Comparison of ENCODE assay signal across 30 mouse cellular contexts in the genomic region with DNA sequence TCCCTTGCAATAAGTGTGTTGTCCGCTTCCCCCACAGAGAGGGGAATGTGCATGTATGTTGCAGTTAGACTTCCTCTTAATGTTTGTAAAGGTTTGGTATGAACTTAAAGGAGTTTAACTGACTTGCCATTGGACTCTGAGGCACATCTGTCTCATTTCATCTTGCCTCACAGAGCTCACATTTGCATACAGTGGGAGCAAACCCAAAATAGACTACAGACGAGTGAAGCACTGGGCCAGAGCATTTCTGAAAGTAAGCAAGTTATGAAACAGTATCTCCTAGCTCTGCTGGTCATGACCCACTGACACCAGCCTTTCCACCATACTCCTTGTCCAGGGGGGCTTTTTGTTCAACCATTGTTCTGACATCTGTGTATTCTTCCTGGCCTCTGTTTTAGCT.
DNase-seq lines count a peak whose midpoint lies in the region; ATAC-seq and TF ChIP-seq lines count a peak whose summit lies in the region.
"Had no signal": no experiment of that assay in that cellular context is flagged by ENCODE, and none has a peak within 500 bp of the region (broad histone marks: within the 10 kb centered on the region; RNA-seq: fewer than 3 reads in every experiment).

No protein-coding gene starts in this region.

- no peaks in the 10 kb centered on the region for H3K36me3 ChIP-seq in heart, embryonic 13.5 days
- no peaks in the 10 kb centered on the region for H3K36me3 ChIP-seq in kidney, postnatal 0 days (ENCODE audit: insufficient read depth, low read length)
- no peaks in the 10 kb centered on the region for H3K36me3 ChIP-seq in kidney, embryonic 14.5 days (ENCODE audit: control insufficient read depth, insufficient read depth, low read length)
- H3K36me3 ChIP-seq in CH12.LX (replicated peaks in 1 of 2; ENCODE audit: control insufficient read depth in 1 of 2, insufficient read depth in 1 of 2, low read length in 1 of 2): no peaks in the 10 kb centered on the region
- H3K36me3 ChIP-seq: embryonic facial prominence, embryonic 12.5 days; hindbrain, embryonic 12.5 days; limb, embryonic 10.5 days; limb, embryonic 15.5 days; liver, embryonic 13.5 days; neural tube, embryonic 12.5 days; stomach, embryonic 15.5 days had no signal

- no peaks in the 10 kb centered on the region for H3K79me2 ChIP-seq in CH12.LX (replicated peaks; ENCODE audit: control insufficient read depth, extremely low read depth, insufficient read depth, poor library complexity, severe bottlenecking)

- TF ChIP-seq CTCF in kidney, postnatal 0 days (IDR thresholded peaks at IDR 0.05; ENCODE audit: low read depth): no peak
- no peak for TF ChIP-seq CTCF in CH12.LX (conservative IDR thresholded peaks at IDR 0.05 in 1 of 2, IDR thresholded peaks at IDR 0.05 in 1 of 2; ENCODE audit: low read depth in 2 of 2, low read length in 2 of 2)

- no peaks in the 10 kb centered on the region for H3K27me3 ChIP-seq in heart, embryonic 13.5 days (replicated peaks)
- no peaks in the 10 kb centered on the region for H3K27me3 ChIP-seq in kidney, postnatal 0 days (ENCODE audit: insufficient read depth, low read length)
- H3K27me3 ChIP-seq in kidney, embryonic 14.5 days (ENCODE audit: control insufficient read depth, insufficient read depth, low read length): no peaks in the 10 kb centered on the region
- no peaks in the 10 kb centered on the region for H3K27me3 ChIP-seq in CH12.LX (replicated peaks)
- H3K27me3 ChIP-seq: embryonic facial prominence, embryonic 12.5 days; hindbrain, embryonic 12.5 days; limb, embryonic 15.5 days; liver, embryonic 13.5 days; neural tube, embryonic 12.5 days; stomach, embryonic 15.5 days had no signal

- peaks cover 16% of the 10 kb centered on the region for H3K4me1 ChIP-seq in heart, embryonic 13.5 days
- no peaks in the 10 kb centered on the region for H3K4me1 ChIP-seq in kidney, postnatal 0 days (replicated peaks; ENCODE audit: insufficient read depth, low read length)
- no peaks in the 10 kb centered on the region for H3K4me1 ChIP-seq in kidney, embryonic 14.5 days (ENCODE audit: control insufficient read depth, insufficient read depth, low read length)
- peaks cover 6 to 16% of the 10 kb centered on the region in 2 experiments; a peak in 3 of 4 replicates for H3K4me1 ChIP-seq in CH12.LX (ENCODE audit: control insufficient read depth in 1 of 2, insufficient read depth in 2 of 2)
- H3K4me1 ChIP-seq: hindbrain, embryonic 12.5 days; limb, embryonic 15.5 days; liver, embryonic 13.5 days; neural tube, embryonic 12.5 days; stomach, embryonic 15.5 days had no signal

- TF ChIP-seq RAD21 in CH12.LX (IDR thresholded peaks at IDR 0.05; ENCODE audit: low read depth, low read length): no peak

- DNase-seq in heart, postnatal 4 days: no peak
- peak; percentile 34 for DNase-seq in kidney, postnatal 0 days (ENCODE audit: low spot score)
- DNase-seq in CH12.LX (ENCODE audit: extremely low read depth): peak; percentile 52
- peak; percentile 7 for DNase-seq in Muller cell, postnatal 12 days (ENCODE audit: inconsistent ontology term)
- no peak for DNase-seq in urinary bladder, adult 18-20 months (ENCODE audit: low spot score in 2 of 2)
- DNase-seq: adrenal gland, postnatal 14 days; B cell, adult 2 months; cerebellum, adult 11-12 months; cerebellum, adult 9-11 months; embryo, embryonic 11 days; gastrocnemius, postnatal 10 days; heart, postnatal 14 days; kidney, adult 18-20 months; layer of hippocampus, adult 9-11 months; liver, embryonic 13.5 days; lung, adult 18-20 months; thymus, postnatal 14 days had no signal

- H3K4me2 ChIP-seq in heart, embryonic 13.5 days: no peak overlapping the region
- H3K4me2 ChIP-seq in kidney, postnatal 0 days (ENCODE audit: low read length): no peak overlapping the region
- no peak overlapping the region for H3K4me2 ChIP-seq in kidney, embryonic 14.5 days (replicated peaks; ENCODE audit: low read depth, low read length)
- no peak overlapping the region for H3K4me2 ChIP-seq in CH12.LX (ENCODE audit: insufficient read depth, low read depth, poor library complexity, severe bottlenecking)
- H3K4me2 ChIP-seq: embryonic facial prominence, embryonic 12.5 days; heart, embryonic 11.5 days; hindbrain, embryonic 12.5 days; limb, embryonic 15.5 days; liver, embryonic 13.5 days; midbrain, embryonic 11.5 days; neural tube, embryonic 12.5 days; stomach, embryonic 15.5 days had no signal

- dilution Hi-C loops in CH12.LX (cut with MboI; ENCODE audit: extremely low pct_ligation_motif_present, extremely low pct_unique_long_range_greater_than_20kb, low sequenced_read_pairs): no loop called here

- no peak for ATAC-seq in heart, embryonic 13.5 days (ENCODE audit: extremely low read depth, insufficient number of reproducible peaks, low FRiP score, low TSS enrichment)
- ATAC-seq in kidney, postnatal 0 days (replicated peaks; ENCODE audit: low FRiP score, low read depth): no peak
- ATAC-seq in kidney, embryonic 14.5 days (ENCODE audit: low FRiP score, low TSS enrichment): no peak
- ATAC-seq: forebrain, embryonic 14.5 days; hindbrain, postnatal 0 days had no signal

- H3K9ac ChIP-seq in heart, embryonic 13.5 days: no peak overlapping the region
- no peak overlapping the region for H3K9ac ChIP-seq in kidney, postnatal 0 days (ENCODE audit: low read depth, low read length)
- no peak overlapping the region for H3K9ac ChIP-seq in kidney, embryonic 14.5 days (ENCODE audit: low read depth, low read length)
- H3K9ac ChIP-seq in CH12.LX (ENCODE audit: insufficient read depth, low read depth): no peak overlapping the region
- H3K9ac ChIP-seq: embryonic facial prominence, embryonic 12.5 days; hindbrain, embryonic 12.5 days; limb, embryonic 15.5 days; liver, embryonic 13.5 days; neural tube, embryonic 12.5 days; stomach, embryonic 15.5 days had no signal

- WGBS in heart, embryonic 13.5 days: 40% methylated on average over 2 of the region's 2 CpGs
- 56% methylated on average over 2 of the region's 2 CpGs for WGBS in kidney, postnatal 0 days
- 64% methylated on average over 2 of the region's 2 CpGs for WGBS in kidney, embryonic 14.5 days

- in situ Hi-C loops in CH12.LX (cut with MboI; ENCODE audit: low pct_ligation_motif_present, low pct_unique_long_range_greater_than_20kb, low sequenced_read_pairs): no loop called here

- 0 out of 2 replicates have a peak, but pooled peaks cover 4% of the 10 kb centered on the region for H3K9me3 ChIP-seq in heart, embryonic 13.5 days
- no peaks in the 10 kb centered on the region for H3K9me3 ChIP-seq in kidney, postnatal 0 days (replicated peaks; ENCODE audit: low read length)
- H3K9me3 ChIP-seq in kidney, embryonic 14.5 days (ENCODE audit: control insufficient read depth, low read length): no peaks in the 10 kb centered on the region
- H3K9me3 ChIP-seq in CH12.LX (replicated peaks; ENCODE audit: low read length): peaks cover 2% of the 10 kb centered on the region
- H3K9me3 ChIP-seq: hindbrain, embryonic 12.5 days; limb, embryonic 10.5 days; limb, embryonic 15.5 days; liver, embryonic 13.5 days; neural tube, embryonic 12.5 days; stomach, embryonic 15.5 days had no signal

- H3K27ac ChIP-seq in heart, embryonic 13.5 days (replicated peaks): peak overlapping the region; percentile 4; the same call in 1 of the 2 replicates
- no peak overlapping the region for H3K27ac ChIP-seq in kidney, postnatal 0 days
- H3K27ac ChIP-seq in kidney, embryonic 14.5 days (ENCODE audit: low read depth, low read length): no peak overlapping the region
- H3K27ac ChIP-seq in CH12.LX (ENCODE audit: insufficient read depth, low read depth): no peak overlapping the region
- H3K27ac ChIP-seq: embryonic facial prominence, embryonic 12.5 days; hindbrain, embryonic 12.5 days; hindbrain, postnatal 0 days; limb, embryonic 10.5 days; limb, embryonic 15.5 days; liver, embryonic 13.5 days; neural tube, embryonic 12.5 days; stomach, embryonic 15.5 days had no signal

- H3K4me3 ChIP-seq in heart, embryonic 13.5 days: no peak overlapping the region
- H3K4me3 ChIP-seq in kidney, postnatal 0 days (replicated peaks; ENCODE audit: low read depth, low read length): no peak overlapping the region
- H3K4me3 ChIP-seq in kidney, embryonic 14.5 days (ENCODE audit: low read length): no peak overlapping the region
- no peak overlapping the region for H3K4me3 ChIP-seq in CH12.LX (replicated peaks in 1 of 3; ENCODE audit: low read depth in 2 of 3, low read length in 2 of 3, poor library complexity in 1 of 3)
- H3K4me3 ChIP-seq: embryonic facial prominence, embryonic 12.5 days; hindbrain, embryonic 12.5 days; limb, embryonic 10.5 days; limb, embryonic 15.5 days; liver, embryonic 13.5 days; myocyte; neural tube, embryonic 12.5 days; stomach, embryonic 15.5 days had no signal

- no peak for TF ChIP-seq POLR2A in CH12.LX (IDR thresholded peaks at IDR 0.05; ENCODE audit: low read depth, low read length)

- TF ChIP-seq EP300 in CH12.LX (IDR thresholded peaks at IDR 0.05; ENCODE audit: low read length): no peak

TF ChIP-seq in CH12.LX, 34 proteins besides CTCF, POLR2A, EP300 and RAD21:
- TF ChIP-seq JUND (conservative IDR thresholded peaks at IDR 0.05; ENCODE audit: low read depth, low read length) (no peak), MEF2A (IDR thresholded peaks at IDR 0.05; ENCODE audit: borderline replicate concordance, low read depth, low read length) (peak; percentile 80; the same call in 1 of the 2 replicates)

Comparison
In these comparisons a context has a peak if more than half of its experiments do, and no peak if none do; other contexts are left out.
1. DNase-seq: peak in kidney, postnatal 0 days (single experiment), CH12.LX (single experiment) and Muller cell, postnatal 12 days (single experiment); none in heart, postnatal 4 days (single experiment) and urinary bladder, adult 18-20 months (0 of 2).